Mouse (Mus musculus): ENCODE measurements around the gene Rcn3.

GRCm38 (mm10) chr7:45107052-45107645 is 15.1 kb upstream of the Rcn3 start:
- TF ChIP-seq POLR2A (IDR thresholded peaks at IDR 0.05; ENCODE audit: borderline replicate concordance, control insufficient read depth, low read depth, low read length), result no peak
- no peak for TF ChIP-seq CTCF (IDR thresholded peaks at IDR 0.05; ENCODE audit: control insufficient read depth, insufficient read depth, low read length)
